Mouse (Mus musculus) ES-Bruce4 (cell line): ENCODE data around the gene Casp1. TPM values are rescaled to one million over a fixed set of nuclear protein-coding genes. Genes with fewer than 3 reads are reported as not detected.

Source experiments
- H3K27ac ChIP-seq: 2 replicates; pipeline ENCODE4 v1.5.1; 2012; ENCODE audit warnings: low read length, inconsistent platforms; ENCODE audit not compliant: insufficient read depth
- H3K27me3 ChIP-seq: 2 replicates; pipeline ENCODE4 v1.6.1; 2012; ENCODE audit warnings: mild to moderate bottlenecking, low read length, inconsistent platforms; ENCODE audit not compliant: control insufficient read depth, poor library complexity, insufficient read depth, severe bottlenecking
- H3K36me3 ChIP-seq: 2 replicates; pipeline ENCODE4 v1.6.1; 2012; ENCODE audit warnings: inconsistent platforms, mild to moderate bottlenecking, low read length, moderate library complexity; ENCODE audit not compliant: control insufficient read depth, poor library complexity, insufficient read depth, severe bottlenecking
- H3K4me1 ChIP-seq: one replicate; pipeline ENCODE4 v1.8.1; 2011; ENCODE audit warnings: low read length; ENCODE audit not compliant: control insufficient read depth, insufficient read depth
- H3K4me3 ChIP-seq: 2 replicates; pipeline ENCODE4 v1.5.1; 2011; ENCODE audit warnings: low read depth, mild to moderate bottlenecking, low read length
- H3K9ac ChIP-seq: 2 replicates; pipeline ENCODE4 v1.6.1; 2012; ENCODE audit warnings: low read depth, mild to moderate bottlenecking, inconsistent platforms; ENCODE audit not compliant: poor library complexity, severe bottlenecking
- H3K9me3 ChIP-seq: replicated peaks from 2 replicates; pipeline ENCODE4 v1.6.1; 2012; ENCODE audit warnings: mild to moderate bottlenecking, low read length, inconsistent platforms; ENCODE audit not compliant: control insufficient read depth, poor library complexity, insufficient read depth, severe bottlenecking
- CTCF ChIP-seq: IDR thresholded peaks from one replicate; pipeline ENCODE4 v1.8.1; 2011; ENCODE audit warnings: low read depth, low read length
- EP300 ChIP-seq: IDR thresholded peaks from 2 replicates; pipeline ENCODE4 v1.6.1; 2011; ENCODE audit warnings: low read depth, low read length; ENCODE audit not compliant: insufficient read depth
- POLR2A ChIP-seq: IDR thresholded peaks from one replicate; pipeline ENCODE4 v1.8.1; 2011; ENCODE audit warnings: low read length; ENCODE audit not compliant: insufficient read depth
- polyA plus RNA-seq: library from polyadenylated mRNA; stranded (reverse); fragments of >200 nt; gene quantifications from 2 replicates; pipeline ENCODE4 v1.2.4, GENCODE M21; 2011; ENCODE audit warnings: low read depth; ENCODE audit not compliant: missing spikeins, insufficient read depth, insufficient read length

Gene Casp1
- polyA plus RNA-seq, 1 experiment, result not detected

GRCm38 (mm10) chr9:5328204-5328603 lies 29.9 kb downstream of the Casp1 start:
- Histone ChIP-seq H3K9me3 (no peaks in the 10 kb centered on the region), H3K27ac (no peak overlapping the region), H3K36me3 (no peaks in the 10 kb centered on the region), H3K4me1 (no peaks in the 10 kb centered on the region), H3K4me3 (no peak overlapping the region), H3K27me3 (no peaks in the 10 kb centered on the region), H3K9ac (no peak overlapping the region)
- TF ChIP-seq POLR2A (no peak), CTCF (no peak), EP300 (no peak)

- Histone ChIP-seq H3K36me3 (no peaks in the 10 kb centered on the region), H3K27me3 (no peaks in the 10 kb centered on the region), H3K9me3 (no peaks in the 10 kb centered on the region), H3K27ac (no peak overlapping the region), H3K9ac (no peak overlapping the region), H3K4me3 (no peak overlapping the region), H3K4me1 (no peaks in the 10 kb centered on the region)
- no peak for TF ChIP-seq EP300
- TF ChIP-seq POLR2A, result no peak
- TF ChIP-seq CTCF, result no peak
Observed at GRCm38 (mm10) chr9:5332441-5332840, 34.1 kb downstream of the Casp1 start.

- H3K27ac ChIP-seq, result no peak overlapping the region
- TF ChIP-seq CTCF (no peak), POLR2A (no peak), EP300 (no peak)
- no peaks in the 10 kb centered on the region for H3K4me1 ChIP-seq
- no peaks in the 10 kb centered on the region for H3K9me3 ChIP-seq
- no peak overlapping the region for H3K9ac ChIP-seq
- no peak overlapping the region for H3K4me3 ChIP-seq
- no peaks in the 10 kb centered on the region for H3K27me3 ChIP-seq
- no peaks in the 10 kb centered on the region for H3K36me3 ChIP-seq
Observed at GRCm38 (mm10) chr9:5333422-5333821, 35.1 kb downstream of the Casp1 start.

DNA sequence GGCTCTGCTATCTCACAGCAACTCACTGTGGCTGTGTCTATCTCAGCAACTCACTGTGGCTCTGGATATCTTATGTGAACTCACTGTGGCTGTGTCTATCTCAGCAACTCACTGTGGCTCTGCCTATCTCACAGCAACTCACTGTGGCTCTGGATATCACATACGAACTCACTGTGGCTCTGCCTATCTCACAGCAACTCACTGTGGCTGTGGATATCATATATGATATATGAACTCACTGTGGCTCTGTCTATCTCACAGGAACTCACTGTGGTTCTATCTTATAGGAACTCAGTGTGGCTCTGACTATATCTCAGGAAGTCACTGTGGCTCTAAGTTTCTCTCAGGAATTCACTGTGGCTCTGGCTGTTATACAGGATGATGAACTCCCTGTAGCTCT lies 44.8 kb downstream of the Casp1 start:
- Histone ChIP-seq H3K27ac (no peak overlapping the region), H3K27me3 (no peaks in the 10 kb centered on the region), H3K9ac (no peak overlapping the region), H3K4me1 (no peaks in the 10 kb centered on the region), H3K36me3 (no peaks in the 10 kb centered on the region), H3K9me3 (no peaks in the 10 kb centered on the region), H3K4me3 (no peak overlapping the region)
- TF ChIP-seq EP300, result no peak
- no peak for TF ChIP-seq CTCF
- TF ChIP-seq POLR2A, result no peak

DNA sequence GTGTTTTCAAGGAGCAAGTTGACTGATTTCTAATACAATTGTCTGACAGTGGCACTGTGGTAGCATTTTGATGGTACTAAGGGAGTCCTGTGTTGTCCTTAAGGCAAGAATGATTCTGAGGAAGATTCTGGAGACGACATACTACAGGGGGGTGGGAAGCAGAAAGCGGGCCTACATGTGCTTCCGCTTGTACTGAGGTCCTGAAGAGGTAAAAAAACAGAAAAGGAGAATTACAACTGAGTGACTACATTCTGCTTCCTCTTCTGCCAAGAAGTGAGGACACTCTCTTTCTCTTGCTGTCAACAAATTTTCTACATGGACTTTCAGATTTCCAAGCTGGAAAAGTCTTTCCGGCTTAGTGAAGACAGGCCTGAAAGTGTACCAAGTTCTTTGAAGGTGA lies 45.8 kb downstream of the Casp1 start:
- TF ChIP-seq POLR2A (no peak), CTCF (no peak), EP300 (no peak)
- Histone ChIP-seq H3K27me3 (no peaks in the 10 kb centered on the region), H3K27ac (no peak overlapping the region), H3K36me3 (no peaks in the 10 kb centered on the region), H3K4me1 (no peaks in the 10 kb centered on the region), H3K4me3 (no peak overlapping the region), H3K9me3 (no peaks in the 10 kb centered on the region), H3K9ac (no peak overlapping the region)

- no peak within 1 kb of the TSS for H3K4me3 ChIP-seq
- no peaks in the 10 kb centered on the region for H3K27me3 ChIP-seq
- no peaks in the 10 kb centered on the region for H3K9me3 ChIP-seq
- no peak within 1 kb of the TSS for H3K9ac ChIP-seq
- no peaks in the 10 kb centered on the region for H3K36me3 ChIP-seq
- H3K27ac ChIP-seq, result no peak within 1 kb of the TSS
- TF ChIP-seq CTCF, result no peak
- no peak for TF ChIP-seq POLR2A
- no peaks in the 10 kb centered on the region for H3K4me1 ChIP-seq
Observed at GRCm38 (mm10) chr9:5345291-5345898, 47.1 kb downstream of the Casp1 start, which contains the start of gene Casp12. Casp12 (plus strand) TSS chr9:5345430.
